Mouse (Mus musculus) hindbrain, embryonic 14.5 days (tissue): Measurements from ENCODE around the gene Man1a. TPM values are rescaled to one million over a fixed set of nuclear protein-coding genes. Genes with fewer than 3 reads are reported as not detected.

ENCODE experiments used
- ATAC-seq: fragments of 200-750 bp; cut with Nextera tagmentation; 2 replicates; pipeline ENCODE4 v1.8.0; 2017; ENCODE audit warnings: moderate number of reproducible peaks, mild to moderate bottlenecking, moderate TSS enrichment, moderate library complexity; ENCODE audit not compliant: low FRiP score
- DNase-seq: peaks from one replicate; pipeline ENCODE4 v3.0.0-alpha.2; 2015; ENCODE audit warnings: low spot score
- H3K27ac ChIP-seq: fragments of 300-500 bp; sonication (generic); 2 replicates; pipeline ENCODE4 v1.5.1; 2014; ENCODE audit warnings: mild to moderate bottlenecking, moderate library complexity
- H3K27me3 ChIP-seq: fragments of 300-500 bp; sonication (generic); 2 replicates; pipeline ENCODE4 v1.6.1; 2014; ENCODE audit warnings: mild to moderate bottlenecking, low read length, mixed read lengths; ENCODE audit not compliant: control insufficient read depth, insufficient read depth
- H3K36me3 ChIP-seq: fragments of 300-500 bp; sonication (generic); replicated peaks from 2 replicates; pipeline ENCODE4 v1.6.1; 2014; ENCODE audit not compliant: control insufficient read depth, insufficient read depth
- H3K4me1 ChIP-seq: fragments of 300-500 bp; sonication (generic); replicated peaks from 2 replicates; pipeline ENCODE4 v1.6.1; 2014; ENCODE audit warnings: antibody characterized with exemption, low read length, mixed read lengths; ENCODE audit not compliant: control insufficient read depth, insufficient read depth
- H3K4me2 ChIP-seq: fragments of 300-500 bp; sonication (generic); replicated peaks from 2 replicates; pipeline ENCODE4 v1.6.1; 2014; ENCODE audit warnings: mild to moderate bottlenecking, moderate library complexity
- H3K4me3 ChIP-seq: fragments of 300-500 bp; sonication (generic); replicated peaks from 2 replicates; pipeline ENCODE4 v1.5.1; 2014; ENCODE audit warnings: mild to moderate bottlenecking, low read length
- H3K9ac ChIP-seq: fragments of 300-500 bp; sonication (generic); 2 replicates; pipeline ENCODE4 v1.6.1; 2014
- H3K9me3 ChIP-seq: fragments of 300-500 bp; sonication (generic); 2 replicates; pipeline ENCODE4 v1.6.1; 2016; ENCODE audit warnings: low read length; ENCODE audit not compliant: control insufficient read depth
- WGBS: fragments of 180-500 bp; shearing (Covaris S2); extraction: QIAGEN DNeasy Blood & Tissue Kit; methylation state at CpG from one replicate; pipeline ENCODE4 v1.1.7; 2014; 5-methylcytosine and 5-hydroxymethylcytosine counted together
- polyA plus RNA-seq: library from polyadenylated mRNA; unstranded; fragments of >200 nt; fragmentation: Nextera tagmentation; extraction: Ambion mirVana; gene quantifications from 2 replicates; pipeline ENCODE4 v1.2.1, GENCODE M21; 2014

The Man1a gene
- polyA plus RNA-seq, 1 experiment from 2014 or later, result 7.9 TPM

DNA sequence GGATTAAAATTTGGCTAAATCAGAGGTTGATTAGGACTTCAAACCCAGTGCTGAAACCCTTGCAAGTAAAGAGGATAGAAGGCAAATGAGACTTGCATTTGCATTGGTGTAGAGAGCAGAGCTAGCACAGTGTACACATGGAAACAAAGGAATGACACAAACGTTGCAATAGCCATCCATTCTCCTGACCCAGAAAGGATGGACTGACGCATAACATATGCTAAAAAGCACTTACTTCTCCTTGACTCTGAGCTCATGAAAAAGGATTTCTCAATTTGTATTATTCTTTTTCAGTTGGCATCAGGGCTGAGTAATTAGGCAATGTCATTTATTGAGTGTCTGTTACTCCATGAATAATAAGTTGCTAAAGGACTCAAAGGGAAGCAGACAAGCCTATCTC lies 41.6 kb downstream of the Man1a start:
- ATAC-seq, result no peak
- Histone ChIP-seq H3K4me2 (no peak overlapping the region), H3K27me3 (no peaks in the 10 kb centered on the region), H3K27ac (no peak overlapping the region), H3K9me3 (no peaks in the 10 kb centered on the region), H3K4me1 (no peaks in the 10 kb centered on the region), H3K36me3 (no peaks in the 10 kb centered on the region), H3K4me3 (no peak overlapping the region), H3K9ac (no peak overlapping the region)
- 61% methylated on average over 2 of the region's 2 CpGs for WGBS
- DNase-seq, result no peak

DNA sequence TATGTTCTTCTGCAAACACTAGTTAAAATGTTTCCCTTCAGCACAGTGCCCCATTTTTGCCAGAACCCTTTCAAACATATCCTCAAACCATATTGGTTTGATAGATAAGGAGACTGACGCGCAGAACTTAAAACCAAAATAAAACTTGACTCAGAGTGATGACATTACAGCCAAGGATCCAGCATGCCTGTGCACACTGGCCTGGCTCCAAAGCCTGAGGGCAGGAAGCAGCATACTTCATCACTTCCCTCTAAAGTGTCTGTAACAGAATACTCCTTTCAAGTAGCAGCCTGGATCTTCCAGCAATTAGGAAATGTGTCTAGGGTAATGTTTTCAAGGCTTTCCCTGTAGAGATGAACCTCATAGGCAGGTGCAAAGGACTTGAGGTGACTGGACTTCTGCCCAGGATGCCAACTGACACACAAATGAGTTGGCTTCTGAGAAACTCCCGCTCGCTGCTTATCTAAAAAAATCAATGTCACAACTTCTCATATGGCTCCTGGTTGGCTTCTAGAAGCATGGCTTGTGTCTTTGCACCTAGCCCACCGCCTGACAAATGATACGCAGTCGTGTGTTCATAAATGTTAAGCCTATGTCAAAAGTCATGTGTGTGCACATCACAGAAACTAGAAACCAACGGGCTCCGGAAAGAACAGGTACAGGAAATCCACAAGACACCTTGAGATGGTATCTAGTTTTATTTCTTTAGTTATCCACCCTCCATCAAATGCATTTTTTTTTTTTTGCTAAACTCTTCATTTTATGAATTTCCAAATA lies 43.9 kb downstream of the Man1a start:
- Histone ChIP-seq H3K4me3 (no peak overlapping the region), H3K9me3 (no peaks in the 10 kb centered on the region), H3K27ac (no peak overlapping the region), H3K36me3 (no peaks in the 10 kb centered on the region), H3K27me3 (no peaks in the 10 kb centered on the region), H3K4me2 (no peak overlapping the region), H3K9ac (no peak overlapping the region), H3K4me1 (no peaks in the 10 kb centered on the region)
- DNase-seq, result no peak
- ATAC-seq, result no peak
- WGBS, result 96% methylated on average over 9 of the region's 9 CpGs

DNA sequence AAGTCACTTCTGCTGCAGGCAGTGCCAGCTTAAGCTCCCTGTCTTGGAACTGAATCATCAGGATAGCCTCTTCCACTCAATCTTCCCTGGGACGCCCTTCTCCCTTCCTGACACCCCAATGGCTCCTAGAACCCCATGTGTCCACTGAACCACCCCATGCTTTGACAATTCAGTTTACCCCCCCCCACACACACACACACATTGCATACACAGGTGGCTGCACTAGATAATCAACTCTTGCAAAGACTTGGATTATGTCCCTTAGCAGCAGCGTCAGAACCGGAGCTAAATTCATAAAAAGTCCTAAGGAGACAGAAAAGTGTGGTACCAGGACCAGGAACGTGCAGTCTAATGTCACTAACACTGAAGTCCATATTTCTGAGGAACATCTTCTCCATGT lies 47.5 kb downstream of the Man1a start:
- H3K9ac ChIP-seq, result no peak overlapping the region
- no peaks in the 10 kb centered on the region for H3K9me3 ChIP-seq
- H3K4me3 ChIP-seq, result no peak overlapping the region
- H3K4me2 ChIP-seq, result no peak overlapping the region
- no peak for DNase-seq
- no peak for ATAC-seq
- 97% methylated on average over 4 of the region's 4 CpGs for WGBS
- no peaks in the 10 kb centered on the region for H3K4me1 ChIP-seq
- H3K27me3 ChIP-seq, result no peaks in the 10 kb centered on the region
- H3K27ac ChIP-seq, result no peak overlapping the region
- no peaks in the 10 kb centered on the region for H3K36me3 ChIP-seq

DNA sequence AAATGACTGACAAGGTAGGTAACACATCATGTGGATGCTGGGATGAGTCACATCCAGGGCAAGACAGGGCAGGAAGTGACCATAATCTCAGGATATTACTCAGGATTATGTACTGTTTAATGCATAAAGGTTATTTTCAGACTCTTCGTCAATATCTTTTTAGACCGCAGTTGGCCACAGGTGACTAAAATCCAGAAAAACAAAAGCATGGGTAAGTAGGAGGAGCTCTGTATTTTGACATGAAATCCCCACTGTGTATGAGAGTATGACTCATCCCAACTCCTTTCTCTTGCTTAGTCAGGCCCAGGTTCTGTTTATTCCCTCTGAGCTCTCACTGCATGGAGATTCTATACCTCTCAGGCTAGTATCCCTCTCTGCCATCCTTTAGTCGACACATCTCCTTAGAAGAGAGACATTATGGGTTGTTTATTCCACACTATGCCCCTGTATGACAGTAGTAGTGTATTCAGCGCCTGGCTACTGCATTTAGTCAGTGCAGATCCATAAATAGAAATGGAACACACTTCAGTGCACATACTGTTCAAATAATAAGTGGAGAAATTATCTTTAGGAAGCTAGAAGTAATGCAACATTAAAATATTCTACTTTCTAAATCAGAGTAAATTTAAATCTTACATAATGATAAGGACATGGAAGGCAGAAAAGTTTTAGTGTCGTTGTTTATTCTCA lies 49.5 kb downstream of the Man1a start:
- ATAC-seq, result no peak

DNA sequence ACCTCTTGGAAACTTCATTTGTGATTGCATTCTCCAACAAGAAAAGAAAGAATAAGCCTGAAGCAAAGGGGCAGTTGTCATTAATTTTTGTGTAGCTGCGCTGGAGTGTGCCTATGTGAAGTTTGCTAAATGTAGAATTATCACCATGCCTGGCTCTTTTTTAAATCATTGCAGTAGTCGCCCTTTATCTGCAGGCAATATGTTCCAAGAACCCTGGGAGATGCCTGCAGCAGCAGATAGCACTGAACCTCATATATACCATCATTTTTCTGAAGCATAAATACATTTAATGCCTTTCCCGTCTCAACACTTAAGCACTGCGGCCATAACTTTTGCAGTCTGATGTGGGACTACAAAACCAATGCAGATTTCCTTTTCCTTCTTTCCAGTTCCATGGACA lies 50.3 kb downstream of the Man1a start:
- no peak for ATAC-seq
- no peaks in the 10 kb centered on the region for H3K27me3 ChIP-seq
- H3K27ac ChIP-seq, result no peak overlapping the region
- no peak overlapping the region for H3K4me2 ChIP-seq
- H3K4me3 ChIP-seq, result no peak overlapping the region
- 89% methylated on average over 4 of the region's 4 CpGs for WGBS
- H3K9me3 ChIP-seq, result no peaks in the 10 kb centered on the region
- H3K9ac ChIP-seq, result no peak overlapping the region
- no peak for DNase-seq
- no peaks in the 10 kb centered on the region for H3K36me3 ChIP-seq
- H3K4me1 ChIP-seq, result no peaks in the 10 kb centered on the region

More for the DNA sequence above, 49.5 kb downstream of the Man1a start:
- Histone ChIP-seq H3K4me3 (no peak overlapping the region), H3K4me1 (no peaks in the 10 kb centered on the region), H3K27ac (no peak overlapping the region), H3K9ac (no peak overlapping the region), H3K9me3 (no peaks in the 10 kb centered on the region), H3K4me2 (no peak overlapping the region), H3K36me3 (no peaks in the 10 kb centered on the region), H3K27me3 (no peaks in the 10 kb centered on the region)
- WGBS, result 88% methylated on average over 5 of the region's 5 CpGs
- DNase-seq, result no peak

DNA sequence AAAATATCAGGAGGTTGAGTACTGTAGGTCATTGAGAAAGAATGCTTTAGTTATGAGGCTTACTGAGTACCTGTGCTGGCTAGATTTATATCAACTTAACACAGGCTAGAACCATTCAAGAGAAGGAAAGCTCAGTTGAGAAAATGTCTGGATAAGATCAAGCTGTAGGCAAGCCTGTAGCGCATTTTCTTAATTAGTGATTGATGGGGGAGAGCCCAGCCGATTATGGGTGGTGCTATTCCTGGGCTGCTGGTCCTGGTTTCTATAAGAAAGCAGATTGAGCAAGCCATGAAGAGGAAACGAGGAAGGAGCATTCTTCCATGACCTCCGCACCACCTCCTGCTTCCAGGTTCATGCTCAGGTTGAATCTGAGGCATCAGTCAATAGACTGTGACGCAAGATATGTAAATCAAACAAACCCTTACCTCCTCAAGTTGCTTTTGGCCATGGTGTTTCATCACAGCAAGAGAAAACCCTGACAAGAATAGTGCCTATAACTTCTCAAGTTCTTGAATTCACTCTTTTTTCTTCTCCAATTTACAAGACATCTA lies 58.4 kb downstream of the Man1a start:
- Histone ChIP-seq H3K9me3 (no peaks in the 10 kb centered on the region), H3K4me3 (no peak overlapping the region), H3K27ac (no peak overlapping the region), H3K27me3 (no peaks in the 10 kb centered on the region), H3K36me3 (no peaks in the 10 kb centered on the region), H3K4me1 (no peaks in the 10 kb centered on the region), H3K4me2 (no peak overlapping the region), H3K9ac (no peak overlapping the region)
- WGBS, result 76% methylated on average over 5 of the region's 5 CpGs
- ATAC-seq, result no peak
- DNase-seq, result no peak

DNA sequence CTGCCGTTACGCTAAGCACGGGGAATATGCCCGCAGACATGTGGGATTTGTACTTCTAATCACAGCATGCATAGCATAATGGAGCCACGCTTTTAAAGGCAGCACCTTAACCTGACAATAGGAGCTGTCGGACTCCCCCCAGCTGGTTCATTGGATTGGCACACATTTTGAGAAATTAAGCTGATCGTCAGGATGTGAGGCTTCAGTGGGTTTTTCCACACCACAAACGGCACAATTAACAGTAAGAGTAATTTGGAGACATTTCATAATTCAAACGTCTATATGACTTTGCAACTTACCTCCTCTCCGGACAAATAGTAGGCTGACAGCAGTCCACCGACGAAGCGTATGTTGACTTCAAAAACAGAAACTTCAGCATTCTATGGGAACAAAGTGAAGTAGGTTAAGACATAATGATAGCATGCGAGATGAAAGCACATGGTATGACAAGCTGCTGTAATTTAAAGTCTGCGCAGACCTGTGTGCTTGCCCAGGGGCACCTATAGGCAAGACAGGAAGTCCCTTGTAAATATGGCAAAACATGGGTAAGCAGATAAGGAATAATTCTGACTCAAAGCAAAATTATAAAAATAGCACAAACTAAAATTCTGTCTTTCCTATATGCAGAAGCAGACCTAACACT lies 62.2 kb downstream of the Man1a start:
- DNase-seq (no peak), ATAC-seq (no peak)
- Histone ChIP-seq H3K27me3 (no peaks in the 10 kb centered on the region), H3K9me3 (no peaks in the 10 kb centered on the region), H3K4me3 (no peak overlapping the region), H3K4me1 (no peaks in the 10 kb centered on the region), H3K9ac (no peak overlapping the region), H3K27ac (no peak overlapping the region), H3K36me3 (no peaks in the 10 kb centered on the region), H3K4me2 (no peak overlapping the region)
- 76% methylated on average over 15 of the region's 15 CpGs for WGBS

DNA sequence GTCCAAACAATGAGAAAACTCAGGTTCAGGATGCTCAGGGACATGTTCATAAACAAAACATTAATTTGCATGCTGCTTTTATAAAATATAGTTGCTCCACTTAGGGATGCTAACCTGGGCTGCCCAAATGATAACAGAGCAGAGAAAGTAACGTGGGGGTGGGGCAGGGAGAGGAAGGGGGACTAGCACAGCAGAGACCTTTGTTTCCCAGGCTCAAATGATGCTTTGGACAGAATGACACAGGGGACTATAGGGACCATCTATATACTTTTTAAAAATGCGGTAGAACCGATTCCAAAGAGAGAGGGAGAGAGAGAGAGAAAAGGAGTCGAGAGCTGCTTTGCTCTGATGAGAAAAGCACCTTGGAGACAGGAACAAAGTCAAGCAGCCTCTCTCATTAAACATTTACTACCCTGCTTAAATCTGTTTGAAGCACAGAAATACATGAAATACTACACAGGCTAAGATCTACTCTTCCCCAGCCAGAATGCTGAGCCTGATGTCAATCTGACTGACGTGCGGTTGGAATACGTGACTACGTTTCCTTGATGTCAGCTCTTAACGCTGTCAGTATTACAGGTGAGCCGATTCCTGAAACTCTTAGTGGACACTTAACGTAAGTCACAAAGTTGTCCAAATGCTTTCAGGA lies 63.1 kb downstream of the Man1a start:
- Histone ChIP-seq H3K9me3 (no peaks in the 10 kb centered on the region), H3K4me1 (no peaks in the 10 kb centered on the region), H3K27ac (no peak overlapping the region), H3K4me3 (no peak overlapping the region), H3K4me2 (no peak overlapping the region), H3K9ac (no peak overlapping the region), H3K36me3 (no peaks in the 10 kb centered on the region), H3K27me3 (no peaks in the 10 kb centered on the region)
- DNase-seq (no peak), ATAC-seq (no peak; the same call in 1 of the 2 replicates)
- WGBS, result 73% methylated on average over 11 of the region's 11 CpGs

DNA sequence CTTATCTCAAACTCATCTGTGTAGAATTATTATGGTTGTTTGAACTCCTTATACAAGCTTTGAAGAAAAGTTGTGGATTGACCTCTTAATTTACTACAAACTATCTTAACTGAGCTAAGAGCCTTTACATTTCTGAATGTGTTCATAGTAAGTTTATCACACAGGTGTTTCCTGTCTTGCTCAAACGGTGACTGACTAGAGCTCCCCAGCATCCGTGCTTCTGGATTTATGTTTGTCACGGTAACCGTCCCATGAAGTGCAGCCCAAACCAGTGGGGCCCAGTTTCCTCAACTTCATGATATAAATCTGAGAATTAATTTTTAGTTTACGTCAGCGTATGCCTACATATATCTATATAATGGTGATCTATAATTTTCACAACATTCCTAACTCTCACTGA lies 67.3 kb downstream of the Man1a start:
- H3K9me3 ChIP-seq, result no peaks in the 10 kb centered on the region
- H3K4me3 ChIP-seq, result no peak overlapping the region
- H3K27ac ChIP-seq, result no peak overlapping the region
- no peaks in the 10 kb centered on the region for H3K27me3 ChIP-seq
- no peak overlapping the region for H3K4me2 ChIP-seq
- no peak for ATAC-seq
- DNase-seq, result no peak
- no peaks in the 10 kb centered on the region for H3K36me3 ChIP-seq
- H3K9ac ChIP-seq, result no peak overlapping the region
- H3K4me1 ChIP-seq, result no peaks in the 10 kb centered on the region
- WGBS, result 93% methylated on average over 6 of the region's 6 CpGs
